Mouse (Mus musculus): Measurements from ENCODE around the gene Ino80d. TPM values are rescaled to one million over a fixed set of nuclear protein-coding genes. Genes with fewer than 3 reads are reported as not detected.

The Ino80d gene
- total RNA-seq, 2 experiments from 2014 or later = 27.7 to 28.6 TPM

GRCm38 (mm10) chr1:63107614-63108327 lies 6.7 kb downstream of the Ino80d start:
- no peak for DNase-seq (ENCODE audit: low spot score in 2 of 2)

- no peak for DNase-seq (ENCODE audit: low spot score in 2 of 2)
Measured at GRCm38 (mm10) chr1:63102758-63103451, 11.6 kb downstream of the Ino80d start.

GRCm38 (mm10) chr1:63100196-63100595 lies 14.3 kb downstream of the Ino80d start:
- no peak for DNase-seq (ENCODE audit: low spot score in 2 of 2)

- DNase-seq (ENCODE audit: low spot score in 2 of 2) = no peak
Measured at GRCm38 (mm10) chr1:63098831-63099230, 15.6 kb downstream of the Ino80d start.

- DNase-seq (ENCODE audit: low spot score in 2 of 2) = no peak
Measured at GRCm38 (mm10) chr1:63096071-63096470, 18.4 kb downstream of the Ino80d start.

- DNase-seq (ENCODE audit: low spot score in 2 of 2) = no peak
Measured at GRCm38 (mm10) chr1:63089795-63090194, 24.7 kb downstream of the Ino80d start.

- no peak for DNase-seq (ENCODE audit: low spot score in 2 of 2)
Measured at GRCm38 (mm10) chr1:63088614-63089013, 25.9 kb downstream of the Ino80d start.

GRCm38 (mm10) chr1:63080277-63080676 lies 34.2 kb downstream of the Ino80d start:
- no peak for DNase-seq (ENCODE audit: low spot score in 2 of 2)

GRCm38 (mm10) chr1:63076383-63076782 lies 38.1 kb downstream of the Ino80d start:
- no peak for DNase-seq (ENCODE audit: low spot score in 2 of 2)

GRCm38 (mm10) chr1:63071379-63071778 lies 43.1 kb downstream of the Ino80d start:
- no peak for DNase-seq (ENCODE audit: low spot score in 2 of 2)

- DNase-seq (ENCODE audit: low spot score in 2 of 2) = no peak
Measured at GRCm38 (mm10) chr1:63058361-63058760, 56.1 kb downstream of the Ino80d start.

- no peak for DNase-seq (ENCODE audit: low spot score in 2 of 2)
Measured at GRCm38 (mm10) chr1:63057849-63058248, 56.6 kb downstream of the Ino80d start.

- no peak for DNase-seq (ENCODE audit: low spot score in 2 of 2)
Measured at GRCm38 (mm10) chr1:63057318-63057717, 57.1 kb downstream of the Ino80d start.

GRCm38 (mm10) chr1:63055386-63055785 lies 59.1 kb downstream of the Ino80d start:
- peak in 1 of 2 experiments; percentile 66 for DNase-seq (ENCODE audit: low spot score in 2 of 2)

- DNase-seq (ENCODE audit: low spot score in 2 of 2) = no peak
Measured at GRCm38 (mm10) chr1:63050866-63051265, 63.6 kb downstream of the Ino80d start.

- peak in 1 of 2 experiments; percentile 44 for DNase-seq (ENCODE audit: low spot score in 2 of 2)
Measured at GRCm38 (mm10) chr1:63049977-63050376, 64.5 kb downstream of the Ino80d start.

- no peak for DNase-seq (ENCODE audit: low spot score in 2 of 2)
Measured at GRCm38 (mm10) chr1:63047983-63048382, 66.5 kb downstream of the Ino80d start.

GRCm38 (mm10) chr1:63032929-63033328 lies 81.5 kb downstream of the Ino80d start:
- DNase-seq (ENCODE audit: low spot score in 2 of 2) = no peak

GRCm38 (mm10) chr1:63019916-63020315 lies 94.6 kb downstream of the Ino80d start:
- no peak for DNase-seq (ENCODE audit: low spot score in 2 of 2)

- DNase-seq (ENCODE audit: low spot score in 2 of 2) = no peak
Measured at GRCm38 (mm10) chr1:63005013-63005646, 109.3 kb downstream of the Ino80d start.

GRCm38 (mm10) chr1:63001874-63002273 lies 112.6 kb downstream of the Ino80d start:
- DNase-seq (ENCODE audit: low spot score in 2 of 2) = no peak

GRCm38 (mm10) chr1:62993348-62993747 lies 121.1 kb downstream of the Ino80d start:
- no peak for DNase-seq (ENCODE audit: low spot score in 2 of 2)
